Mouse (Mus musculus) NIH3T3 (cell line): ENCODE measurements around the gene Lysmd3.
A peak's percentile ranks its signal among the peaks of the same experiment; 100 is the strongest.
"Not testable (repeated sequence)": the region's sequence is repeated elsewhere in the genome, so short reads cannot be mapped to it uniquely, and the experiment has no call there.

Experiments
- DNase-seq: peaks from one replicate; pipeline ENCODE4 v3.0.0-alpha.2; 2012; ENCODE audit warnings: low read depth

The Lysmd3 gene

DNA sequence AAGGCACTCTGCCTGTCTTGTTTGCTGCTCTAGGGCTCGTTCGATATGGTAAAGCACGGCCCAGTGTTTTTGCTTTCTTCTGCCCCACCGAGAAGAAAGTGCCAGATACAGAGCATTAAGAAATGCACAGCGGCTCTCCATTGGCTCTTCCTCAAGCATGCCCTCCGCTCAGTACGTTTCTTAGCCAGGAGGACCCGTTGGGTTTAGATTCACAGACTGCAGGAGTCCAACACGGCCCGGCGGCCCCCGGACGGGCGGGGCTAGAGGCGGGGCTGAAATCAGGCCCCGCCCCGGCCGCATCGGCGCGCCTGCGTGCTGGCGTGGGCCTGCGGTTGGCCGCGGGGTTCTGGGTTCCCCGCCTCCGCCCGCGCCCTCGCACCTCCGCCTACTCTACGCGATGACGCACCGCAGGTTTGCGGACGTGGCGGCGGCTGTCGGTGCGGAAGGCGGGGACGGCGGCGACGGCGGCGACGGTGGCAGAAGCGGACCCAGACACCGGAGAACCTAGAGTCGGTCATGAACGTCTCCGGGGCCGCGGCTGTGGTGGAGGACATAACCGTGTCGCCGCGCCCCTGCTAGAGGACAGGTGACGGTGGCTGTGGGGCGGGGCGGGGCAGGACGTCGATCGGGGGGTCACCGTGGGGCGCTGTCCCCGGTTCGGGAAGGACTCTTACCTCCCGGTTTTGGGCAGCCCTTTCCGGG, at the start of gene Lysmd3:
TSS of gene Lysmd3 (plus strand) at position 313 of the 702 bp plus-strand sequence.
- DNase-seq: peak; percentile 93

DNA sequence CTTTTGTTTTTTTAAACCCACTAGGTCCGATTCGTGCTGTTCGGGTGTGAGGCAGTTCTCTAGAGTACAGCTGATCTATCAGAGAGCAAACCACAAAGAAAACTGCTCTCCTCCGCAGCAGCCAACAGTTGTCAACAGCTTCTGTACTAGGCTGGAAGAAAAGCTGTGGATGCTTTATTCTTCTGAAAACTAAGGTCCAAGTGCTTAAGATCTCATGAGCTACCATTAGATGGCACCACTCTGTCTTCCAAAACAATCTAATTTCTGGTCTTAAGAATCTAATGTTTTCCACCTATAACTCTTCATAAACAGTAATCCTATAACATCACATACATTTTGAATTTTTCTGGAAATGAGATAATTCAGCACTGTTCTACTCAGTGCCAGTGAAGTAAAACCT, 47.1 kb upstream of the Lysmd3 start:
- DNase-seq: peak; percentile 38

DNA sequence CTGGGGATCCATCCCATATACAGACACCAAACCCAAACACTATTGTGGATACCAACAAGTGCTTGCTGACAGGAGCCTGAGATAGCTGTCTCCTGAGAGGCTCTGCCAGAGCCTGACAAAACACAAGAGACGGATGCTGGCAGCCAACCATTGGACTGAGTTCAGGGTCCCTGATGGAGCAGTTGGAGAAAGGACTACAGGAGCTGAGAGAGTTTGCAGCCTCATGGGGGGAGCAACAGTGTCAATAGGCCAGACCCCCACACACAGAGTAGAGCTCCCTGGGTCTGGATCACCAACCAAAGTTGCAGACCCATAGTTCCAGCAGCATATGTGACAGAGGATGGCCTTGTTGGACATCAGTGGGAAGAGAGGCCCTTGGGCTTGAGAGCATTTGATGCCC, 29.6 kb upstream of the Lysmd3 start:
- DNase-seq: not testable (repeated sequence)

DNA sequence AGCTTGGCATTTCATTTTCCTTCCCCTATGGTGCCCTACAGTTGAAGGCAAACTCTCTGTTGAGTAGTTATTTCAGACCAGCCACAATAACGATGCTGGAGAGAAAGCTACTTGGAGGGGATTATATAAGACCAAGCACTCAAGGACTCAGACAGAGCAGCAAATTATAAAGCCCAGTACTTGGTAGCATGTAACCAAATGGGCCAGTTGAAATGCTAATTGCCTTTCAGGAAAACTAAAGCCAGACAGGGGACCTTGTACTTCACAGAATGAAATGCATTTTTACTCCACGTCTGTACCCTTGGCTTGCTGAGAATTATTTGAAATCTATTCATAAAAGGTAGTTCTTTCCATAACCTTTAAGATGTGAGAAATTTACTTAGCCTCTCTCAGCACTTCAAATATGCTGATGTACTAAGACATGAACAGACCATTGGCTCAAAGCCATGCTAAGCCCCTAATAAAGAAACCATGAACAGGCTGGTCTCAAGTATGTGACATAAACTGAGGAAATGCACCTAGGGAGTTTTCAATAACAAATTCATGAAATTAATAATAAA, 28.8 kb upstream of the Lysmd3 start:
- no peak for DNase-seq

DNA sequence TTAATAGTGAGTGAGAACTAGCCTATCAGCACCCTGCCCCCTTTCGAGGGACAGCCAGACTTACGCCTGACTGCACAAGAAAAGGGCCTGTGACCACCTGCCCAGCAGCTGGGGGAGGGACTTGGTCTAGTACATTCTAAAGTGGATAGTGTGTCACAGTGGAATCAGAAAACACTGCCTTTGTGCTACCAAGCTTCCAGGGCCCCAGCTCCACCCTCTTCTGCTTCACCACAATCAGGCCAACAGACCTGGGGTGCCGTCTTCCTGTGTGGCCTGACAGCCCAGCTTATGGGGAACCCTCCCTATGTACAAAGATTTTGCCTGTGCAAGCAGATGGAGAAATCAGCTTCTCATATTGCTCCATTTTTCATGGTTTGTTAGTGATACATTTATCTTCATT, 28.1 kb upstream of the Lysmd3 start:
- DNase-seq: no peak

DNA sequence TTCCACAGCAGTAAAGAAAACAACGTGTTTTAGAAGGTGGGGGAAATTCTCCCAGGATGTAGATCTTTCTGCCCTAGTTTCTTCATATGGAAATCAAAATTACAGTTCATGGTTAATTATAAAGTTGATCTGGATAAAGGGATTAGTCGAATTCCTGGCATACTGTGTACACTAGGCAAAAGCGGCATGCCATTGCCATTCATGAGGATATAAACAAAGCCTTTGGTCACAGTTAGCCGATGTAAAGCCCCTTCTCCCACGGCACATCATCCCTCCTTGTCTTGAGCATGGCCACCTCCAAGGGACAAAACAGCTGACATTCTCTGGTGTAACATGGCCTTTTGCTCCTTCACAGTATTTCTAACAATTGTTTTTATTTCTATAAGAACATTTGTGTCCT, 26.9 kb upstream of the Lysmd3 start:
- DNase-seq: no peak

DNA sequence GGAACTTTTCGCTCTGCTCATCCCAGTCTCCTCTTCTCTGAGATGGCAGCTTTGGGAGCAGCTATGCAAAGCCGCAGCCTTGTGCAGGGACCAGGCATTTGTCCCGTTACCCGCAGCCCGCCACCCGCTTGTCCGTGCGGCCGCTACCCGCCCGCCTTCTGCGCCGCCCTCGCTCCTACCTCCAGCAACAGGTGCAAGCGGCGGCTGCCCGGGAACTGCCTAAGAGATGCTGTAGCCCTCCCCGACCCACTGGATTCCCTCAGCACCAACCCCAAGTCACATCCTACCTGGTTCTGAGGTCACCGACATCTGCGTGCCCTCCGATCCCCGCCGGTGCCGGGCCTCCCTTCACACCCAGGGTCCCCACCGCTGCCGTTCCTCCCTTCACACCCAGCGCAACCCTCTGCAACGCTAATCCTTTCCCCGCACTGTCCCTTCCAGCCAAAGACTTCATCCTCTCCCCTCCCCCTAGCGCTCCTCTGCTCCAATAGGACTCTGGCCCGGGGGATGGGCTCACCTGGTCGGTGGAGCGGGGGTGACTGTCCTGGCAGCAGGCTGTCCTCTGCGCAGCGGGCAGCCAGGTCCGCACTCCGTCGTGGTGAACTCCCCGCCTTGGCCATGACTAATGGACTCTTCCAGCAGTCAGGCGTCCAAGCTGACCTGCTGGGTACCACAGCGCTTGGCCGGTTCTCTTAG, 24.6 kb upstream of the Lysmd3 start, which contains the start of gene Adgrv1:
TSS of gene Adgrv1 (minus strand) at position 435 of the 696 bp plus-strand sequence.
- DNase-seq: no peak

DNA sequence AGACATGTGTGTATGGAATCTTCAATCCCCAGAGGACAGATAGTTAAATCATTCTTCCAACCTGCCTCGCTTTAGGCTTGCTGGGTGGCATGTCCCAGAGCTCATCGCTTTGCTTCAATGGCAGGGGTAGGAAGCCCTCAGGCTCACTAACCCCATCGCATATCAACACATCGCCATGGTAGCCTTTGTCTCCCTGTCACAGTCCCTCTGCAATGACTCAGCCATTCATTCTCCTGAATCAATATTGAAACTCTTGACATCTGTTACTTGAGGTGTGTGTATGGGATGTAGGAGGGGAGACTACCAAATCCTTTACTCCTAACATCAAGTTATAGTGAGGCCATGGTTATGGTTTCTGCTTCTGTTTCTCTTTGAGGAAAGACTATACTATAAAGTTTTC, 17.8 kb upstream of the Lysmd3 start:
- no peak for DNase-seq

DNA sequence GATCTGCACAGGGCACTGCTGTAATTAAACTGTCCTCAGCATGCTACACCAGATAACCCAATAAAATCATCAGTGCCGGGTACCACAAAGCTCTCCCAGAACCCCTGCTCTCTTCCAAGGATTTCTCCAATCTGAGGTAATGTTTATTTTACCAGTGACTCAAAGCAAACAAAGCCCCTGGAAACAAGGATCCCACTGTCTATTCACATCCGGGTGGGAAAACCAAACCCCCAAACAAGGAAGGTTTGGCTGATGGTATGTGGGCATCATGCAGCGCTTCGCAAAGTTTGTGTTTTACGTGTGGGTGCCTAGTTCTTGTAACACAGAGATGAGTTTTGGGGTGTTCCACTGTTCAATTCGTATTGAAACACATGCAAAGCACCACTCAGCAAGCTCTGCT, 16.6 kb upstream of the Lysmd3 start:
- DNase-seq: peak; percentile 25

DNA sequence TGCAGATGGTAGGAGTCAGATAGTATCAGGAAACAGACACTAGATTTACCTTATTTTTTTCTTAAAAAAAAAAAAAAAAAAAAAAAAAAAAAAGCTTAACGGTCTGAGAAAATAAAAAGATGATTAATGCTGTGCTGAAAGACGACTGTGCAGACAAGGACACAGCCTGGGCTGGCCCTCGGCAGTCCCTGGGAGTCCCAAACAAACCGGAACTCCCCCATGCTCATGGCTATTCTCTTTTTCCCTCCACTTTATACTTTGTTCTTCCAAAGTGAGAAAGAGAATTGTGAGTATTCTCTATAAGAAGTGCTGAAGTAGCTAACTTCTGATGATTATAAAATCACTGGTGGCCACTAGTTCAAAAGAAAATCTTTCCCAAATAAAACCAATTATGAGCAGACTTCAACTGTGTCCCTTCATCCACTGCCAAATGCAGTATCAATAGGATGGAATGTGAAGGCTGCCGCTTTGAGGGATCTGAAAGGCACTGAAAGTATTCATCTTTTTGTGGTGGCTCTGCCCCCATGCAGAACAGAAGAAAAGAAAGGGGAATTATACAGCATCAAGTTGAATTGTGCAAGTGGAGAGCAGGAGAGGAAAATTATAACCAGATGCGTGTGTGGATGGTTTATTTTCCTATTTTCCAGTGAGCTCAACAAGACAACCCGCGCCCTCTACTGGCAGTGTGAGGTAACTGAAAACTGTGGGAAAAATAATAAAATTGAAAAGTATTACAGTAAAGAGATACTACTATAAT, 16.0 kb upstream of the Lysmd3 start:
- DNase-seq: peak; percentile 86

DNA sequence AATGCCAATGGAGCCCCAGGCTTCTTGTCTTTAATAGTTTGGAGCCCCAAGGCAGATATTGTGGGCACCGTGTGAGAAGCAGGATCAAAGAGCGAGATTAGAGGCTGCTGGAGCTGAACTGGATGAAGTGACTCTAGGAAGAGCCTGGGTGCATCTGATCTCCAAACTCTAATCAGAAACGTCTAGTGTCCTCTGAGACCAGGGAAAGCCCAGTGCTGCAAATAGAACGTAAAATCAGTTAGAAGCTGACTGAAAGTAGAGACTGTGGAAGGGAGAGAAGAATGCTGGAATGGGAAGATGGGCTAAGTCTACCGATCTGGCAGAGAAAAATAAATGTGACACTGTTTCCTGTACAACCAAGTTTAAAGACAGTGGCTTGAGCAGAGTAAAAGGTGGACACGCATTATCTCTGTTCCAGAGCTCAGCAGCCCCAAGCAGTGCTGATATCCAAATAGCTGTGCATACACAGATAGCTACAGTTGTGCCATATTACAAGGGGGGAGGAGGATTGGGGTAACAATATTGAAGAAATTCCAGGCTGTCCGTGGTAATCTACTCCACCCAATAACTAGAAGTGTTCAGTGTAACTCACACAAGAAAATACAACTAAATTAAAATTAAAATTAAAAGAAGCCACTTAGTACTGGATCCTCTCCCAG, 14.8 kb upstream of the Lysmd3 start:
- DNase-seq: no peak

DNA sequence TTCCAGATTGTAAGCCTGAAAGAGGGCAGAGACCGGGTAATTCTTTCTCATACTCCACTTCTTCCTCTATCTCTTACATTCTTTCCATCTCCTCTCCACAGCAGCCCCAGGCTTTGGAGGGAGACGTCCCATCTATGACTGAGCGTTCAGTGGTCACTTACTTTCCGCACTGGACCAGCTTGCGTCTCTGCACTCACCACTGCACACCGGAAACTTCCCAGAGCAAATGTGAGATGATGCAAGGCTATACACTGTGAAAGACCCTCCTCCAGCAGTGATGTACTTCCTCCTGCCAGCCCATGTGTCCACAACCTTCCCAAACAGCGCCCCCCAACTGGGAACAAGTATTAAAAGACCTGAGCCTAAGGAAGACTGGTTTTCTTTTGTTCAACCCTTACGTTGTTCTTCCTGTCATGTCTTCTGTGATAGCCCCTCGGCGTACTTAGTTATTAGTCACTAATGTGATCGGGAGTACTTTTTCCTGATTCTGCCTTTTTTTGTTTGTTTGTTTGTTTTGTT, 13.4 kb upstream of the Lysmd3 start:
- no peak for DNase-seq

DNA sequence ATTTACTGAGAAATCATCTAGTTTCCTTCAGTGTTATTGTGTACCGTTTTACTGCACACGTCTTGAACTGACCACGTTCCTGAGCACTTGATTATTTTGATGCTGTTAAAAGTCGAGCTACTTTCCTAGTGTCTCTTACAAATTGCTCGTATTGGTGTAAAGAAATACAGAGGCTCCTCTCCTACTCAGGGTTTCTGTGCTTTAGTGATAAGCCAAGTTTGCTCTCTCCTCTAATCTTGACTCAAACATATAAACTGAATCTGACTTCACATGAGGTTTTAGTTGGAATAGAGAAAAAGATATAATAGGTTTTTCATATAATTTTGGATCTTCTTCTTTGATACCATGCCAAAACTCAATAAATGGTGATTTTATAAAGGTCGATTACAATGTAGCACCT, 11.1 kb upstream of the Lysmd3 start:
- no peak for DNase-seq

DNA sequence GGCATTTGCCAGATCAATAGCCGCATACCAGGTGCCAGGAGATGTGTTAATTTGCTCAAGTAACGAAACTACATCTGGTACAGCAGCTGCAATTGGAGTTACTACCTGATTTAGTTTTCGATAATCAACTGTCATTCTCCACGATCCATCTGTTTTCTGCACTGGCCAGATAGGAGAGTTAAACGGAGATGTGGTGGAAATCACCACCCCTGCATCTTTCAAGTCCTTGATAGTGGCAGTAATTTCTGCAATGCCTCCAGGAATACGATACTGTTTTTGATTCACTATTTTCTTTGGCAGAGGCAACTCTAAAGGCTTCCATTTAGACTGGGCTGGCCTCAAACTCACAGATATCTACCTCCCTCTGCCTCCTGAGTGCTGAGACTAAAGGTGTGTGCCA, 7.1 kb upstream of the Lysmd3 start:
- not testable (repeated sequence) for DNase-seq

DNA sequence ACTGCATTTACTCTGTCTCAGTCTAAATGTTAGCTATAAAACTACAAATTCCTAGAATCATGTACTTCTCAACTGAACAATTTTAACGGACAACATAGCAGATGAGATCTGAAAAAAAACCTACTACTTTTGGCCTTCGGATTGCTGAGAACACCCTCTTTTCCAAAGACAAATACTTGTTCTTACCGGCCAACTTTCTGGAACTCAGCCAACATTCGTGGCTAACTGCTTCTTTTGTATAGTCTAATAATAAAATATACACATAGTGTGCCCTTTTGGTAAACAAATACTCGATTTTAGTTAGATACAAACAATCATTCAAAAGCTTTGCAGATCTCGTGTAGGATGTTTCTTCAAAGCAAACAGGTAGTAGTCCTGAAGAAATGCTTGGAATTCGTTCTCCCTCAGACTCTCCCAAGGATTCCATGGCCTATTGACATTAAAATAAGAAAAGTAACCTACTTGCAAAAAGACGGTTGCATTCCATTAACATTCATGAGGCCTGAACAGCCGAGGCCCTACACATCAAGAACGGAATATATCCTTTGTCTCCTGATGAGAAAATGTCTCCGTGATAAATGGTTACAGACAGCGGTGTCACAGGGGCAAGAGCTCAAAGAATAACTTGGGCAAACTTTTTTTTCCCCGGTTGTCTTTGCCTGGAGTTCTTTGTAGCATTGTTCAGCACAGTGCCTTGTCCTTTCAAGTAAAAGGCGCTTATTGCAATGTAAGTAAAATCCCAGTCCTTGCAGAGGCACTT, 1.2 kb upstream of the Lysmd3 start:
- DNase-seq: peak; percentile 16

DNA sequence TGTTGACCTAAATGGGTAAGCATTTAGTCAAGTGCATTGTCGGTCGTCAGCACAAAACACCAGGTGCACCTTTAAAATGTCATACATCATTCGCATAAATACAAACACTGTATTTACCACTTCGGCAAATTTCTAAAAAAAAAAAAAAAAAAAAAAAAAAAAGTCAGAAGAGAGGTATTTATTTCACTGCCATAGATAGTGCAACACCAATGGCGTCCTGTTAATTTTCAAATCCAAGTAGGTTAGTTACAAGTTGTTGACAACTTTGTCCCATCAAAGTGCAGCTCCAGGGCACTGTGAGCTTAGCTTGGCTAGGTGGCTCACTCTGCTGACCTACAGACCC, 484 bp upstream of the Lysmd3 start:
- DNase-seq: no peak

DNA sequence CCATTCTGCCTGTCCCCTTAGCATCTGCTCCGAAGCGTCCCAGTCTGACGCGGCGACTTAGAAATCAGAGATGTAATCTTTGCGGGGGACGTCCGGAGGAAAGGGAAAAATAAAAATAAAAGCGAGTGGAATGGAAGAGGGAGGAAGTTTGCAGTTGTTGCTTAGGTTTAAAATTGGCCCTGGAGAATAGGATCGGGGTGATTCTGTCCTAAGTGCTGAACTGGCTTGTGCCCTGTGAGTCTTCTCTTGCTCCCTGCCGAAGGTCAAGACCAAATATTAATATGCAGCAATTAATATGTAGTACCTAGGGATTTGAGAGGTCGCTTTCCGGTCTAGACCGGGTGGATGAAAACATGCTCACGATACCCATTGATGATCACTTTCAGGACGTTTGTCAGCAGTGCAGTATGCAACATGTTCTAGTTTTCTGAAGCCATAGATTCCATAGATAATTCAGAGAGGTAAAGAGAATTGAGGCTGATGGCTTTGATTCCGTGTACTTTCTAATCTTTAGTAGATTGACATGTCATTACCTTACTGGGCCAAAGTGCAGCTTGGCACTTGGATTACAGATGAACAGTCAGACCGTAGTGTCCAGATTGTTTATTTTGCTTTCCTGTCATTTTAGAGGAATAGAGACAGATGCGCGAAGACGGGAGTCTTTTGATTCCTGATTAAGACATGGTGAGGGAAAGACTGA, 740 bp downstream of the Lysmd3 start:
- no peak for DNase-seq

DNA sequence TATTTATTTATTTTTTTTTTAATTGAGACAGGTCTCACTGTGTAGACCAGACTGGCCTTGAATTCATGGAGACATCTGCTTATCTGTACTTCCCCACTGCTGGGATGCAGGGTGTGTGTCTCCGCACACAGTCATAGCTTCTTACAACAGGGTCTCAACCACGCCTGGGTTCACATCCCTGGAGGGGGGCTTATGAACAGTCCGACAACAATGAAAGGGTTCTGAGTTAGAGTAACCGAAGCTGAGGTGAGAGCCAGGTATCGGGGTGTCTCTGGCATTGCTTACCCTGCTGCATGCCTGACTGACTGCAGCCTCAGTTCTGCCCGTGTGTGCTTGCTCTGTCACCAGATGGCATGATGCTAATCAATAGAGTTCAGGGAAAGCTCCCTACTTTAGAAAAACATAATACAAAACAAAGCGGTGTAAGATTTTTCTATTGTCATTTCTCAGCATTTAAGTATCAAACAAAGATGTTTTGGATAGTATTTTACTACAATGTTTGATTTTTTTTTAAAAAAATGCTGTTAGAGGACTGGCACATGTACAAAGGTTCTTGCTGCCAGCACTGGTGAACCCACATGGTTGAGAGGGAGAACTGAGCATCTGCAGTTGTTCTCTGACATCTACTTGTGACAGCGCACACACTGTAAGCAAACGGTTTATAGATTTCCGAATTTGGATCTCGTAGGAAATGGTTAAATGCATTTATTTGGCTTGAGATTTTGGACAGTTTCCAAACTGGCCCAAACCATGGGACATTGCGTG, 6.3 kb downstream of the Lysmd3 start:
- no peak for DNase-seq

DNA sequence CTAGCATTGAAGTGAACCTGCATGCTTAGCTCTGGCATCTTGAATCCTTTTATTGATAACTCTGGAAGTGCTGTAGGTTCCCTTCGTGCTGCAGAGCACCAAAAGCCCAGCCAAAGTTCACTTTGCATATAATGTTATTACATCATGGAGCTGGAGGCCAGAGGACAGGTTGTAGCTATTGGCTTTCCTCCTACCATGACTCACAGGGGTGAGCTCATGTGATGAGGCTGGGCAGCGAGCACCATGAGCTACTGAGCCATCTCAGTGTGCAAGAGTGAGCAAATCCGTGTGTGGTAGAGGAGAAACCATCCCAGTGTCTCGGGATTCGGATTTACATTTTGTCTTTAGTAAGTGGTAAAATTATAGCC, 6.9 kb downstream of the Lysmd3 start:
- DNase-seq: peak; percentile 73

DNA sequence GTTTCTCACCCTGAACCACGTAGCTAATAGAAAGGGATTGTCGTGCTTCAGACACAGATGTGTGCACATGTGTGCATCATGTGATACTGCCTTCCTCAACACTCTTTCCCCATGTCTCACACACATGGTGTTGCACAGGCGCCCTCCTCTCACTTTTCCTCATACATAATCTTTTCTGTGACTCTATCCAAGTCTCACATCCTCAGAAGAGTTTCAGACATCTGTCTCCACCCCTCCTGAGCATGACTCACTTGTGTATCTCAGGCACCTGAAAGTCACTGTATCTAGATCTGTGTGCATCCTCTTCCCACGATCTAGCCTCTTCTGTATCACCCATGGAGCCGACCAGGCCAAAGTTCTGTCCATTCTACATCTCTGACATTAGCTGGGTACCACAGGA, 10.2 kb downstream of the Lysmd3 start:
- no peak for DNase-seq
